Mouse (Mus musculus) embryonic facial prominence, embryonic 13.5 days (tissue): ENCODE results near the gene Spata13. TPM values are rescaled to one million over a fixed set of nuclear protein-coding genes. Genes with fewer than 3 reads are reported as not detected.

Source experiments
- ATAC-seq: fragments of 200-750 bp; cut with Nextera tagmentation; 2 replicates; pipeline ENCODE4 v1.8.0; 2017; ENCODE audit warnings: low read depth; ENCODE audit not compliant: insufficient number of reproducible peaks, insufficient read depth, low FRiP score, low TSS enrichment
- H3K27ac ChIP-seq: fragments of 300-500 bp; sonication (generic); 2 replicates; pipeline ENCODE4 v1.5.1; 2015; ENCODE audit warnings: moderate library complexity, mild to moderate bottlenecking, inconsistent platforms
- H3K27me3 ChIP-seq: fragments of 300-500 bp; sonication (generic); 2 replicates; pipeline ENCODE4 v1.6.1; 2015; ENCODE audit warnings: mild to moderate bottlenecking, inconsistent platforms
- H3K36me3 ChIP-seq: fragments of 300-500 bp; sonication (generic); 2 replicates; pipeline ENCODE4 v1.6.1; 2015; ENCODE audit warnings: mild to moderate bottlenecking, inconsistent platforms
- H3K4me1 ChIP-seq: fragments of 300-500 bp; sonication (generic); 2 replicates; pipeline ENCODE4 v1.6.1; 2015; ENCODE audit warnings: inconsistent platforms
- H3K4me2 ChIP-seq: fragments of 300-500 bp; sonication (generic); 2 replicates; pipeline ENCODE4 v1.6.1; 2015; ENCODE audit warnings: moderate library complexity, mild to moderate bottlenecking, inconsistent platforms
- H3K4me3 ChIP-seq: fragments of 300-500 bp; sonication (generic); 2 replicates; pipeline ENCODE4 v1.5.1; 2015; ENCODE audit warnings: mild to moderate bottlenecking, inconsistent platforms
- H3K9ac ChIP-seq: fragments of 300-500 bp; sonication (generic); 2 replicates; pipeline ENCODE4 v1.6.1; 2015; ENCODE audit warnings: mild to moderate bottlenecking, inconsistent platforms
- H3K9me3 ChIP-seq: fragments of 300-500 bp; sonication (generic); 2 replicates; pipeline ENCODE4 v1.6.1; 2016; ENCODE audit warnings: inconsistent platforms
- WGBS: fragments of 180-500 bp; shearing (Covaris S2); methylation state at CpG from one replicate; pipeline ENCODE4 v1.1.7; 2015; ENCODE audit warnings: mixed read lengths; 5-methylcytosine and 5-hydroxymethylcytosine counted together
- polyA plus RNA-seq: library from polyadenylated mRNA; unstranded; fragments of >200 nt; fragmentation: Nextera tagmentation; extraction: Ambion mirVana; gene quantifications from 2 replicates; pipeline ENCODE4 v1.2.1, GENCODE M21; 2015

Gene Spata13
- polyA plus RNA-seq, 1 experiment from 2014 or later: 15.8 TPM

- H3K27me3 ChIP-seq: no peaks in the 10 kb centered on the region
- 78% methylated on average over 2 of the region's 2 CpGs for WGBS
- H3K9me3 ChIP-seq: no peaks in the 10 kb centered on the region
- H3K9ac ChIP-seq: no peak overlapping the region
- H3K4me3 ChIP-seq: no peak overlapping the region
- no peaks in the 10 kb centered on the region; the same call in 1 of the 2 replicates for H3K4me1 ChIP-seq
- no peak overlapping the region for H3K4me2 ChIP-seq
- H3K36me3 ChIP-seq: no peaks in the 10 kb centered on the region
- H3K27ac ChIP-seq: no peak overlapping the region
- ATAC-seq: no peak
Measured at GRCm38 (mm10) chr14:60773476-60773875, 139.7 kb downstream of the Spata13 start.

- Histone ChIP-seq H3K9me3 (no peaks in the 10 kb centered on the region), H3K4me3 (no peak overlapping the region), H3K27ac (no peak overlapping the region), H3K4me1 (no peaks in the 10 kb centered on the region), H3K27me3 (no peaks in the 10 kb centered on the region), H3K9ac (no peak overlapping the region), H3K4me2 (no peak overlapping the region), H3K36me3 (no peaks in the 10 kb centered on the region)
- ATAC-seq: no peak
- 89% methylated on average over 8 of the region's 8 CpGs for WGBS
Measured at GRCm38 (mm10) chr14:60776521-60776920, 142.7 kb downstream of the Spata13 start.

GRCm38 (mm10) chr14:60777485-60777919, 143.7 kb downstream of the Spata13 start:
- no peaks in the 10 kb centered on the region for H3K36me3 ChIP-seq
- H3K4me1 ChIP-seq: no peaks in the 10 kb centered on the region
- H3K9ac ChIP-seq: no peak overlapping the region
- 0 out of 2 replicates have a peak, but pooled peaks cover 4% of the 10 kb centered on the region for H3K27me3 ChIP-seq
- ATAC-seq: no peak
- H3K4me2 ChIP-seq: no peak overlapping the region
- H3K27ac ChIP-seq: no peak overlapping the region
- 78% methylated on average over 5 of the region's 5 CpGs for WGBS
- H3K4me3 ChIP-seq: no peak overlapping the region
- H3K9me3 ChIP-seq: no peaks in the 10 kb centered on the region

GRCm38 (mm10) chr14:60779198-60779597, 145.4 kb downstream of the Spata13 start:
- no peak overlapping the region for H3K27ac ChIP-seq
- 88% methylated on average over 7 of the region's 7 CpGs for WGBS
- no peak overlapping the region for H3K9ac ChIP-seq
- no peak overlapping the region for H3K4me3 ChIP-seq
- no peaks in the 10 kb centered on the region for H3K4me1 ChIP-seq
- H3K9me3 ChIP-seq: no peaks in the 10 kb centered on the region
- ATAC-seq: no peak
- H3K36me3 ChIP-seq: no peaks in the 10 kb centered on the region
- H3K4me2 ChIP-seq: no peak overlapping the region
- H3K27me3 ChIP-seq: 0 out of 2 replicates have a peak, but pooled peaks cover 9% of the 10 kb centered on the region

- Histone ChIP-seq H3K9ac (no peak overlapping the region), H3K4me1 (peaks cover 8% of the 10 kb centered on the region; the same call in 1 of the 2 replicates), H3K4me2 (no peak overlapping the region), H3K9me3 (no peaks in the 10 kb centered on the region), H3K36me3 (no peaks in the 10 kb centered on the region; the same call in 1 of the 2 replicates), H3K27ac (no peak overlapping the region), H3K27me3 (0 out of 2 replicates have a peak, but pooled peaks cover 9% of the 10 kb centered on the region), H3K4me3 (no peak overlapping the region)
- 48% methylated on average over 7 of the region's 7 CpGs for WGBS
- ATAC-seq: no peak
Measured at GRCm38 (mm10) chr14:60782121-60782656, 148.4 kb downstream of the Spata13 start.

- no peak for ATAC-seq
Measured at GRCm38 (mm10) chr14:60783196-60783595, 149.4 kb downstream of the Spata13 start.

GRCm38 (mm10) chr14:60784427-60785315, 150.9 kb downstream of the Spata13 start, which contains the start of gene Mipep:
Gene Mipep, plus strand, starts transcription at chr14:60784573.
- peak within 1 kb of the TSS; percentile 76 for H3K9ac ChIP-seq
- H3K4me3 ChIP-seq: peak within 1 kb of the TSS; percentile 75
- H3K9me3 ChIP-seq: no peaks in the 10 kb centered on the region
- peaks cover 8% of the 10 kb centered on the region; the same call in 1 of the 2 replicates for H3K4me1 ChIP-seq
- peak within 1 kb of the TSS; percentile 77 for H3K4me2 ChIP-seq
- 0 out of 2 replicates have a peak, but pooled peaks cover 9% of the 10 kb centered on the region for H3K27me3 ChIP-seq
- H3K27ac ChIP-seq: 0 out of 2 replicates have a peak within 1 kb of the TSS, but pooled peaks have one; percentile 7
- H3K36me3 ChIP-seq: peaks cover 20% of the 10 kb centered on the region
- WGBS: under 1% methylated on average over 61 of the region's 61 CpGs
- peak; percentile 77 for ATAC-seq

More at GRCm38 (mm10) chr14:60783196-60783595, 149.4 kb downstream of the Spata13 start:
- Histone ChIP-seq H3K4me1 (peaks cover 8% of the 10 kb centered on the region; the same call in 1 of the 2 replicates), H3K4me3 (no peak overlapping the region), H3K36me3 (peaks cover 6% of the 10 kb centered on the region), H3K9ac (no peak overlapping the region), H3K9me3 (no peaks in the 10 kb centered on the region), H3K27ac (no peak overlapping the region), H3K4me2 (no peak overlapping the region), H3K27me3 (0 out of 2 replicates have a peak, but pooled peaks cover 9% of the 10 kb centered on the region)
- 48% methylated on average over 8 of the region's 8 CpGs for WGBS

GRCm38 (mm10) chr14:60790103-60790502, 156.3 kb downstream of the Spata13 start:
- H3K9ac ChIP-seq: no peak overlapping the region
- ATAC-seq: no peak
- H3K36me3 ChIP-seq: peaks cover 45% of the 10 kb centered on the region
- no peaks in the 10 kb centered on the region for H3K27me3 ChIP-seq
- H3K4me2 ChIP-seq: no peak overlapping the region
- no peaks in the 10 kb centered on the region for H3K9me3 ChIP-seq
- 45% methylated on average over 3 of the region's 3 CpGs for WGBS
- H3K27ac ChIP-seq: no peak overlapping the region
- peaks cover 6% of the 10 kb centered on the region; the same call in 1 of the 2 replicates for H3K4me1 ChIP-seq
- no peak overlapping the region for H3K4me3 ChIP-seq

GRCm38 (mm10) chr14:60796600-60797322, 163.0 kb downstream of the Spata13 start:
- Histone ChIP-seq H3K27ac (no peak overlapping the region), H3K27me3 (no peaks in the 10 kb centered on the region), H3K4me2 (no peak overlapping the region), H3K4me3 (no peak overlapping the region), H3K36me3 (peaks cover 38% of the 10 kb centered on the region), H3K9ac (no peak overlapping the region), H3K4me1 (peaks cover 3% of the 10 kb centered on the region; the same call in 1 of the 2 replicates), H3K9me3 (no peaks in the 10 kb centered on the region)
- 82% methylated on average over 4 of the region's 4 CpGs for WGBS
- ATAC-seq: no peak

GRCm38 (mm10) chr14:60797596-60797995, 163.8 kb downstream of the Spata13 start:
- no peak overlapping the region for H3K27ac ChIP-seq
- H3K9me3 ChIP-seq: no peaks in the 10 kb centered on the region
- no peak overlapping the region for H3K4me3 ChIP-seq
- no peaks in the 10 kb centered on the region for H3K27me3 ChIP-seq
- 89% methylated on average over 5 of the region's 5 CpGs for WGBS
- H3K4me2 ChIP-seq: no peak overlapping the region
- H3K4me1 ChIP-seq: peaks cover 3% of the 10 kb centered on the region; the same call in 1 of the 2 replicates
- H3K36me3 ChIP-seq: peaks cover 41% of the 10 kb centered on the region
- ATAC-seq: no peak
- H3K9ac ChIP-seq: no peak overlapping the region

- Histone ChIP-seq H3K27ac (no peak overlapping the region), H3K27me3 (no peaks in the 10 kb centered on the region), H3K4me1 (peaks cover 3% of the 10 kb centered on the region; the same call in 1 of the 2 replicates), H3K9ac (no peak overlapping the region), H3K4me2 (no peak overlapping the region), H3K9me3 (no peaks in the 10 kb centered on the region), H3K36me3 (peaks cover 51% of the 10 kb centered on the region), H3K4me3 (no peak overlapping the region)
- no peak for ATAC-seq
- WGBS: 82% methylated on average over 4 of the region's 4 CpGs
Measured at GRCm38 (mm10) chr14:60798721-60799120, 164.9 kb downstream of the Spata13 start.
